Mouse (Mus musculus) urinary bladder, postnatal 0 days (tissue): ENCODE measurements around the gene 6030452D12Rik. TPM values are rescaled to one million over a fixed set of nuclear protein-coding genes. Genes with fewer than 3 reads are reported as not detected.

ENCODE experiments used
- polyA plus RNA-seq: library from polyadenylated mRNA; unstranded; fragments of >200 nt; fragmentation: Nextera tagmentation; extraction: Ambion mirVana; gene quantifications from 2 replicates; pipeline ENCODE4 v1.2.1, GENCODE M21; 2015

The 6030452D12Rik gene
- not detected in 2 replicates for polyA plus RNA-seq

GRCm38 (mm10) chr8:106500018-106500685, at the start of gene 6030452D12Rik:
6030452D12Rik (plus strand) TSS chr8:106500522.

GRCm38 (mm10) chr8:106510365-106510975, 10.1 kb downstream of the 6030452D12Rik start, which contains the start of gene Cdh3:
Cdh3 (plus strand) TSS chr8:106510891.

Other genes with a start within 250 kb of the 6030452D12Rik start
- gene Smpd3, start 162.5 kb upstream of the 6030452D12Rik start, polyA plus RNA-seq, result 9.4 and 11.1 TPM in 2 replicates
- 9.9 and 11.1 TPM in 2 replicates for gene Zfp90, start 85.2 kb upstream of the 6030452D12Rik start, polyA plus RNA-seq
- 28.5 and 33.9 TPM in 2 replicates for gene Cdh3, start 10.4 kb downstream of the 6030452D12Rik start, polyA plus RNA-seq
- gene Gm10073, start 72.9 kb downstream of the 6030452D12Rik start, polyA plus RNA-seq, result 9.7 and 11.6 TPM in 2 replicates
- 65.5 and 76.7 TPM in 2 replicates for gene Cdh1, start 102.8 kb downstream of the 6030452D12Rik start, polyA plus RNA-seq
- gene Tango6, start 182.5 kb downstream of the 6030452D12Rik start, polyA plus RNA-seq, result 4.7 and 5.2 TPM in 2 replicates